Mouse (Mus musculus): ENCODE measurements around the gene Zfp992.
"Not testable (repeated sequence)": the region's sequence is repeated elsewhere in the genome, so short reads cannot be mapped to it uniquely, and the experiment has no call there.

Zfp992 gene

GRCm38 (mm10) chr4:146474716-146475676 lies 26.2 kb downstream of the Zfp992 start:
- not testable (repeated sequence) for DNase-seq (ENCODE audit: low read depth, low spot score)

- not testable (repeated sequence) for DNase-seq (ENCODE audit: low read depth, low spot score)
Measured at GRCm38 (mm10) chr4:146476260-146476659, 27.4 kb downstream of the Zfp992 start.

- not testable (repeated sequence) for DNase-seq (ENCODE audit: low read depth, low spot score)
Measured at GRCm38 (mm10) chr4:146476959-146477358, 28.1 kb downstream of the Zfp992 start.

GRCm38 (mm10) chr4:146480376-146481096 lies 31.7 kb downstream of the Zfp992 start:
- DNase-seq (ENCODE audit: low read depth, low spot score) = not testable (repeated sequence)

GRCm38 (mm10) chr4:146482546-146482945 lies 33.7 kb downstream of the Zfp992 start:
- DNase-seq (ENCODE audit: low read depth, low spot score) = not testable (repeated sequence)

- not testable (repeated sequence) for DNase-seq (ENCODE audit: low read depth, low spot score)
Measured at GRCm38 (mm10) chr4:146483571-146484280, 34.9 kb downstream of the Zfp992 start.

GRCm38 (mm10) chr4:146484676-146485075 lies 35.9 kb downstream of the Zfp992 start:
- not testable (repeated sequence) for DNase-seq (ENCODE audit: low read depth, low spot score)

GRCm38 (mm10) chr4:146485183-146485939 lies 36.5 kb downstream of the Zfp992 start:
- not testable (repeated sequence) for DNase-seq (ENCODE audit: low read depth, low spot score)

GRCm38 (mm10) chr4:146486753-146487152 lies 37.9 kb downstream of the Zfp992 start:
- not testable (repeated sequence) for DNase-seq (ENCODE audit: low read depth, low spot score)

- DNase-seq (ENCODE audit: low read depth, low spot score) = not testable (repeated sequence)
Measured at GRCm38 (mm10) chr4:146489196-146489595, 40.4 kb downstream of the Zfp992 start.

- not testable (repeated sequence) for DNase-seq (ENCODE audit: low read depth, low spot score)
Measured at GRCm38 (mm10) chr4:146491993-146492392, 43.2 kb downstream of the Zfp992 start.

- no peak for DNase-seq (ENCODE audit: low read depth, low spot score)
Measured at GRCm38 (mm10) chr4:146492439-146492838, 43.6 kb downstream of the Zfp992 start.

- no peak for DNase-seq (ENCODE audit: low read depth, low spot score)
Measured at GRCm38 (mm10) chr4:146492851-146493250, 44.0 kb downstream of the Zfp992 start.

- not testable (repeated sequence) for DNase-seq (ENCODE audit: low read depth, low spot score)
Measured at GRCm38 (mm10) chr4:146493319-146493907, 44.6 kb downstream of the Zfp992 start.

GRCm38 (mm10) chr4:146494980-146495379 lies 46.2 kb downstream of the Zfp992 start:
- DNase-seq (ENCODE audit: low read depth, low spot score) = no peak

GRCm38 (mm10) chr4:146497695-146498275 lies 49.0 kb downstream of the Zfp992 start:
- DNase-seq (ENCODE audit: low read depth, low spot score) = not testable (repeated sequence)

- DNase-seq (ENCODE audit: low read depth, low spot score) = not testable (repeated sequence)
Measured at GRCm38 (mm10) chr4:146501727-146502126, 52.9 kb downstream of the Zfp992 start, which contains the start of gene Zfp981. Gene Zfp981, plus strand, starts transcription at chr4:146502027.

GRCm38 (mm10) chr4:146509029-146509428 lies 60.2 kb downstream of the Zfp992 start:
- DNase-seq (ENCODE audit: low read depth, low spot score) = not testable (repeated sequence)

GRCm38 (mm10) chr4:146511871-146512270 lies 63.0 kb downstream of the Zfp992 start:
- not testable (repeated sequence) for DNase-seq (ENCODE audit: low read depth, low spot score)

- no peak for DNase-seq (ENCODE audit: low read depth, low spot score)
Measured at GRCm38 (mm10) chr4:146516474-146516873, 67.7 kb downstream of the Zfp992 start.
